Mouse (Mus musculus) gastrocnemius, postnatal 4 days (tissue): ENCODE data around the gene Gm20605. TPM values are rescaled to one million over a fixed set of nuclear protein-coding genes. Genes with fewer than 3 reads are reported as not detected.
"Not testable (repeated sequence)": the region's sequence is repeated elsewhere in the genome, so short reads cannot be mapped to it uniquely, and the experiment has no call there.

Experiments
- DNase-seq, 2 experiments: peaks; one replicate each; pipeline ENCODE4 v3.0.0; 2021 to 2022; ENCODE audit warnings: low spot score in 2 of 2, mixed read lengths in 2 of 2
- total RNA-seq, 2 experiments: library from RNA; stranded (reverse); gene quantifications; 2 replicates each; pipeline ENCODE4 v1.2.3; 2021

Gm20605 gene
- total RNA-seq, 2 experiments from 2014 or later: 8.6 to 11.0 TPM

GRCm38 (mm10) chr5:137610548-137611244 is 18.3 kb upstream of the Gm20605 start:
- DNase-seq: peak; percentile 80 to 89

- peak; percentile 72 to 87 for DNase-seq
These were observed 17.8 kb upstream of the Gm20605 start for GRCm38 (mm10) chr5:137611245-137611602.

GRCm38 (mm10) chr5:137613076-137613475 is 15.9 kb upstream of the Gm20605 start:
- DNase-seq: no peak

GRCm38 (mm10) chr5:137613550-137613949 is 15.4 kb upstream of the Gm20605 start, which contains the start of gene Pcolce:
Gene Pcolce (minus strand): TSS chr5:137613784.
- DNase-seq: no peak

- DNase-seq: not testable (repeated sequence)
These were observed 14.1 kb upstream of the Gm20605 start for GRCm38 (mm10) chr5:137614921-137615320.

GRCm38 (mm10) chr5:137615347-137615746 is 13.6 kb upstream of the Gm20605 start:
- DNase-seq: no peak

- DNase-seq: no peak
These were observed 4.9 kb upstream of the Gm20605 start for GRCm38 (mm10) chr5:137623937-137624530.

- DNase-seq: no peak
These were observed 984 bp upstream of the Gm20605 start for GRCm38 (mm10) chr5:137627991-137628390.

- DNase-seq: peak in 1 of 2 experiments; percentile 42
These were observed 339 bp downstream of the Gm20605 start for GRCm38 (mm10) chr5:137629306-137629721.

GRCm38 (mm10) chr5:137629906-137630545 is 1.1 kb downstream of the Gm20605 start:
- DNase-seq: no peak

GRCm38 (mm10) chr5:137630602-137631001 is 1.6 kb downstream of the Gm20605 start:
- no peak for DNase-seq

- DNase-seq: no peak
These were observed 2.2 kb downstream of the Gm20605 start for GRCm38 (mm10) chr5:137631171-137631570.

- DNase-seq: no peak
These were observed 2.6 kb downstream of the Gm20605 start for GRCm38 (mm10) chr5:137631591-137631990.

- DNase-seq: no peak
These were observed 4.6 kb downstream of the Gm20605 start for GRCm38 (mm10) chr5:137633397-137634084.

GRCm38 (mm10) chr5:137639472-137639871 is 10.5 kb downstream of the Gm20605 start:
- no peak for DNase-seq

- no peak for DNase-seq
These were observed 12.1 kb downstream of the Gm20605 start, which contains the start of gene Sap25 for GRCm38 (mm10) chr5:137641054-137641453. Gene Sap25 (plus strand): TSS chr5:137641334.

- DNase-seq: no peak
These were observed 13.9 kb downstream of the Gm20605 start for GRCm38 (mm10) chr5:137642886-137643285.

GRCm38 (mm10) chr5:137644484-137644883 is 15.5 kb downstream of the Gm20605 start:
- no peak for DNase-seq

GRCm38 (mm10) chr5:137645091-137645651 is 16.2 kb downstream of the Gm20605 start:
- peak in 1 of 2 experiments; percentile 39 for DNase-seq

GRCm38 (mm10) chr5:137645652-137646091 is 16.7 kb downstream of the Gm20605 start, which contains the start of gene Irs3:
Gene Irs3 (minus strand): TSS chr5:137645714.
- DNase-seq: no peak
